Mouse (Mus musculus) cerebellum, adult 2 months (tissue): Measurements from ENCODE around the gene Aicda.

Experiments used
- CTCF ChIP-seq: fragments of 200-500 bp; IDR thresholded peaks from 2 replicates; pipeline ENCODE4 v1.5.1; 2011; ENCODE audit warnings: low read depth, mild to moderate bottlenecking, control low read depth, low read length, moderate library complexity, borderline replicate concordance; ENCODE audit not compliant: insufficient read depth
- POLR2A ChIP-seq: fragments of 200-500 bp; IDR thresholded peaks from 2 replicates; pipeline ENCODE4 v1.6.1; 2011; ENCODE audit warnings: low read length, control low read depth, borderline replicate concordance; ENCODE audit not compliant: insufficient read depth

GRCm38 (mm10) chr6:122556959-122557561 lies 3.5 kb downstream of the Aicda start:
- peak; percentile 66 for TF ChIP-seq CTCF
- no peak for TF ChIP-seq POLR2A
